Mouse (Mus musculus) heart, embryonic 10.5 days (tissue): ENCODE measurements around the gene Lyrm7. TPM values are rescaled to one million over a fixed set of nuclear protein-coding genes. Genes with fewer than 3 reads are reported as not detected.
"Not testable (repeated sequence)": the region's sequence is repeated elsewhere in the genome, so short reads cannot be mapped to it uniquely, and the experiment has no call there.

Source experiments
- DNase-seq: peaks from one replicate; pipeline ENCODE4 v3.0.0-alpha.2; 2017; ENCODE audit warnings: low spot score
- H3K27ac ChIP-seq: fragments of 300-500 bp; sonication (generic); 2 replicates; pipeline ENCODE4 v1.5.1; 2016; ENCODE audit warnings: mild to moderate bottlenecking
- H3K27me3 ChIP-seq: fragments of 300-500 bp; sonication (generic); 2 replicates; pipeline ENCODE4 v1.6.1; 2016; ENCODE audit warnings: mild to moderate bottlenecking; ENCODE audit not compliant: poor library complexity, insufficient read depth, severe bottlenecking
- H3K36me3 ChIP-seq: fragments of 300-500 bp; sonication (generic); 2 replicates; pipeline ENCODE4 v1.6.1; 2016; ENCODE audit warnings: mild to moderate bottlenecking, moderate library complexity
- H3K4me1 ChIP-seq: fragments of 300-500 bp; sonication (generic); 2 replicates; pipeline ENCODE4 v1.6.1; 2016; ENCODE audit warnings: mild to moderate bottlenecking
- H3K4me3 ChIP-seq: fragments of 300-500 bp; sonication (generic); 2 replicates; pipeline ENCODE4 v1.5.1; 2016; ENCODE audit warnings: mild to moderate bottlenecking, moderate library complexity
- H3K9me3 ChIP-seq: fragments of 300-500 bp; sonication (generic); 2 replicates; pipeline ENCODE4 v1.6.1; 2016; ENCODE audit warnings: mild to moderate bottlenecking, moderate library complexity
- WGBS: fragments of 180-500 bp; shearing (Covaris S2); methylation state at CpG from one replicate; pipeline ENCODE4 v1.1.7; 2016; 5-methylcytosine and 5-hydroxymethylcytosine counted together
- polyA plus RNA-seq: library from polyadenylated mRNA; unstranded; fragments of >200 nt; fragmentation: Nextera tagmentation; extraction: Ambion mirVana; gene quantifications from 2 replicates; pipeline ENCODE4 v1.2.1, GENCODE M21; 2016

Lyrm7 gene
- polyA plus RNA-seq, 1 experiment from 2014 or later, result 11.8 TPM

- Histone ChIP-seq H3K4me1 (peaks cover 7% of the 10 kb centered on the region; the same call in 1 of the 2 replicates), H3K4me3 (peak overlapping the region; percentile 83), H3K9me3 (no peaks in the 10 kb centered on the region), H3K27ac (peak overlapping the region; percentile 95), H3K27me3 (no peaks in the 10 kb centered on the region), H3K36me3 (no peaks in the 10 kb centered on the region)
- WGBS, result 27% methylated on average over 11 of the region's 11 CpGs
- DNase-seq, result no peak
These were observed 1.2 kb downstream of the Lyrm7 start for GRCm38 (mm10) chr11:54859322-54860165.

GRCm38 (mm10) chr11:54858880-54859279, 1.8 kb downstream of the Lyrm7 start:
- H3K4me1 ChIP-seq, H3K27ac ChIP-seq, H3K27me3 ChIP-seq, H3K9me3 ChIP-seq, H3K36me3 ChIP-seq, DNase-seq, H3K4me3 ChIP-seq: not testable (repeated sequence)
- whole genome bisulfite sequencing, result 93% methylated on average over 11 of the region's 12 CpGs

- no peak for DNase-seq
- H3K27me3 ChIP-seq, result no peaks in the 10 kb centered on the region
- WGBS, result 91% methylated on average over 12 of the region's 12 CpGs
These were observed 9.1 kb downstream of the Lyrm7 start for GRCm38 (mm10) chr11:54851656-54852055.

GRCm38 (mm10) chr11:54849961-54850758, 10.6 kb downstream of the Lyrm7 start:
- 55% methylated on average over 10 of the region's 10 CpGs for WGBS
- Histone ChIP-seq H3K4me3 (no peak overlapping the region), H3K9me3 (no peaks in the 10 kb centered on the region), H3K36me3 (no peaks in the 10 kb centered on the region), H3K27me3 (no peaks in the 10 kb centered on the region), H3K4me1 (peaks cover 23% of the 10 kb centered on the region), H3K27ac (peak overlapping the region; percentile 47)
- no peak for DNase-seq

More at GRCm38 (mm10) chr11:54851656-54852055, 9.1 kb downstream of the Lyrm7 start:
- Histone ChIP-seq H3K36me3 (no peaks in the 10 kb centered on the region), H3K4me1 (peaks cover 11% of the 10 kb centered on the region), H3K9me3 (no peaks in the 10 kb centered on the region), H3K4me3 (no peak overlapping the region), H3K27ac (no peak overlapping the region)

GRCm38 (mm10) chr11:54845470-54846442, 15.0 kb downstream of the Lyrm7 start:
- Histone ChIP-seq H3K4me1 (peaks cover 27% of the 10 kb centered on the region), H3K27ac (no peak overlapping the region), H3K36me3 (no peaks in the 10 kb centered on the region), H3K4me3 (no peak overlapping the region), H3K27me3 (no peaks in the 10 kb centered on the region), H3K9me3 (no peaks in the 10 kb centered on the region)
- 50% methylated on average over 8 of the region's 8 CpGs for WGBS
- no peak for DNase-seq

GRCm38 (mm10) chr11:54844959-54845358, 15.8 kb downstream of the Lyrm7 start:
- H3K27ac ChIP-seq, result no peak overlapping the region
- no peak for DNase-seq
- 0 out of 2 replicates have a peak, but pooled peaks cover 3% of the 10 kb centered on the region for H3K36me3 ChIP-seq
- WGBS, result 77% methylated on average over 5 of the region's 5 CpGs
- peaks cover 21% of the 10 kb centered on the region for H3K4me1 ChIP-seq
- no peak overlapping the region for H3K4me3 ChIP-seq
- H3K27me3 ChIP-seq, result no peaks in the 10 kb centered on the region
- H3K9me3 ChIP-seq, result no peaks in the 10 kb centered on the region

GRCm38 (mm10) chr11:54844424-54844823, 16.3 kb downstream of the Lyrm7 start:
- WGBS, result 59% methylated on average over 9 of the region's 9 CpGs
- no peaks in the 10 kb centered on the region for H3K27me3 ChIP-seq
- no peak for DNase-seq
- H3K27ac ChIP-seq, result no peak overlapping the region
- H3K4me1 ChIP-seq, result peaks cover 17% of the 10 kb centered on the region
- no peak overlapping the region for H3K4me3 ChIP-seq
- no peaks in the 10 kb centered on the region for H3K9me3 ChIP-seq
- peaks cover 3% of the 10 kb centered on the region; the same call in 1 of the 2 replicates for H3K36me3 ChIP-seq

GRCm38 (mm10) chr11:54840891-54841290, 19.8 kb downstream of the Lyrm7 start:
- no peak overlapping the region for H3K4me3 ChIP-seq
- 89% methylated on average over 11 of the region's 11 CpGs for WGBS
- no peak overlapping the region for H3K27ac ChIP-seq
- no peaks in the 10 kb centered on the region for H3K27me3 ChIP-seq
- DNase-seq, result no peak
- peaks cover 10% of the 10 kb centered on the region for H3K4me1 ChIP-seq
- no peaks in the 10 kb centered on the region for H3K9me3 ChIP-seq
- peaks cover 3% of the 10 kb centered on the region; the same call in 1 of the 2 replicates for H3K36me3 ChIP-seq

- WGBS, result 87% methylated on average over 4 of the region's 4 CpGs
- DNase-seq, result no peak
These were observed 21.0 kb downstream of the Lyrm7 start for GRCm38 (mm10) chr11:54839696-54840095.

GRCm38 (mm10) chr11:54836106-54836505, 24.6 kb downstream of the Lyrm7 start:
- no peaks in the 10 kb centered on the region for H3K4me1 ChIP-seq
- peaks cover 3% of the 10 kb centered on the region; the same call in 1 of the 2 replicates for H3K36me3 ChIP-seq
- H3K27ac ChIP-seq, result no peak overlapping the region
- no peak overlapping the region for H3K4me3 ChIP-seq
- H3K27me3 ChIP-seq, result no peaks in the 10 kb centered on the region
- 73% methylated on average over 9 of the region's 9 CpGs for WGBS
- H3K9me3 ChIP-seq, result no peaks in the 10 kb centered on the region
- no peak for DNase-seq

More at GRCm38 (mm10) chr11:54839696-54840095, 21.0 kb downstream of the Lyrm7 start:
- Histone ChIP-seq H3K4me3 (no peak overlapping the region), H3K27ac (no peak overlapping the region), H3K27me3 (no peaks in the 10 kb centered on the region), H3K4me1 (peaks cover 4% of the 10 kb centered on the region; the same call in 1 of the 2 replicates), H3K36me3 (peaks cover 3% of the 10 kb centered on the region; the same call in 1 of the 2 replicates), H3K9me3 (no peaks in the 10 kb centered on the region)

GRCm38 (mm10) chr11:54834596-54834995, 26.1 kb downstream of the Lyrm7 start:
- H3K27me3 ChIP-seq, result no peaks in the 10 kb centered on the region
- no peak overlapping the region for H3K27ac ChIP-seq
- H3K36me3 ChIP-seq, result no peaks in the 10 kb centered on the region; the same call in 1 of the 2 replicates
- H3K4me1 ChIP-seq, result no peaks in the 10 kb centered on the region
- H3K4me3 ChIP-seq, result no peak overlapping the region
- WGBS, result 54% methylated on average over 2 of the region's 2 CpGs
- no peak for DNase-seq
- H3K9me3 ChIP-seq, result no peaks in the 10 kb centered on the region

GRCm38 (mm10) chr11:54833833-54834232, 26.9 kb downstream of the Lyrm7 start:
- H3K4me3 ChIP-seq, result no peak overlapping the region
- H3K9me3 ChIP-seq, result no peaks in the 10 kb centered on the region
- WGBS, result 90% methylated on average over 4 of the region's 4 CpGs
- no peaks in the 10 kb centered on the region for H3K27me3 ChIP-seq
- no peak for DNase-seq
- H3K27ac ChIP-seq, result no peak overlapping the region
- no peaks in the 10 kb centered on the region for H3K4me1 ChIP-seq
- no peaks in the 10 kb centered on the region for H3K36me3 ChIP-seq
